Mouse (Mus musculus) intestine, embryonic 16.5 days (tissue): ENCODE results near the gene Slc39a13. TPM values are rescaled to one million over a fixed set of nuclear protein-coding genes. Genes with fewer than 3 reads are reported as not detected.

Experiments
- ATAC-seq: fragments of 200-750 bp; cut with Nextera tagmentation; 2 replicates; pipeline ENCODE4 v1.8.0; 2017; ENCODE audit warnings: moderate TSS enrichment, moderate library complexity
- H3K27ac ChIP-seq: fragments of 300-500 bp; sonication (generic); 2 replicates; pipeline ENCODE4 v1.5.1; 2014; ENCODE audit warnings: mild to moderate bottlenecking, low read length
- H3K27me3 ChIP-seq: fragments of 300-500 bp; sonication (generic); replicated peaks from 2 replicates; pipeline ENCODE4 v1.6.1; 2014; ENCODE audit warnings: low read length, control low read depth, mixed read lengths; ENCODE audit not compliant: control insufficient read depth, insufficient read depth
- H3K36me3 ChIP-seq: fragments of 300-500 bp; sonication (generic); 2 replicates; pipeline ENCODE4 v1.6.1; 2014; ENCODE audit warnings: low read length, control low read depth; ENCODE audit not compliant: control insufficient read depth, insufficient read depth
- H3K4me1 ChIP-seq: fragments of 300-500 bp; sonication (generic); 2 replicates; pipeline ENCODE4 v1.6.1; 2014; ENCODE audit warnings: low read length, control low read depth, mixed read lengths; ENCODE audit not compliant: control insufficient read depth, insufficient read depth
- H3K4me2 ChIP-seq: fragments of 300-500 bp; sonication (generic); 2 replicates; pipeline ENCODE4 v1.6.1; 2014; ENCODE audit warnings: low read depth, low read length, control low read depth
- H3K4me3 ChIP-seq: fragments of 300-500 bp; sonication (generic); 2 replicates; pipeline ENCODE4 v1.5.1; 2014; ENCODE audit warnings: mild to moderate bottlenecking, low read length
- H3K9ac ChIP-seq: fragments of 300-500 bp; sonication (generic); 2 replicates; pipeline ENCODE4 v1.6.1; 2014; ENCODE audit warnings: low read depth, low read length
- H3K9me3 ChIP-seq: fragments of 300-500 bp; sonication (generic); 2 replicates; pipeline ENCODE4 v1.6.1; 2016; ENCODE audit warnings: low read length, control low read depth; ENCODE audit not compliant: control insufficient read depth
- WGBS: fragments of 180-500 bp; shearing (Covaris S2); extraction: QIAGEN DNeasy Blood & Tissue Kit; methylation state at CpG from one replicate; pipeline ENCODE4 v1.1.7; 2014; 5-methylcytosine and 5-hydroxymethylcytosine counted together
- polyA plus RNA-seq: library from polyadenylated mRNA; unstranded; fragments of >200 nt; fragmentation: Nextera tagmentation; extraction: Ambion mirVana; gene quantifications from 2 replicates; pipeline ENCODE4 v1.2.1, GENCODE M21; 2015

Slc39a13 gene
- polyA plus RNA-seq, 1 experiment from 2014 or later = 30.2 TPM

- H3K9ac ChIP-seq = 0 out of 2 replicates have a peak overlapping the region, but pooled peaks have one; percentile 15
- no peak overlapping the region for H3K27ac ChIP-seq
These were observed 26.8 kb upstream of the Slc39a13 start for GRCm38 (mm10) chr2:91097015-91097414.

GRCm38 (mm10) chr2:91096524-91096923 is 26.3 kb upstream of the Slc39a13 start:
- Histone ChIP-seq H3K4me2 (no peak overlapping the region), H3K9ac (0 out of 2 replicates have a peak overlapping the region, but pooled peaks have one; percentile 15), H3K36me3 (no peaks in the 10 kb centered on the region), H3K27me3 (no peaks in the 10 kb centered on the region), H3K4me1 (no peaks in the 10 kb centered on the region), H3K4me3 (0 out of 2 replicates have a peak overlapping the region, but pooled peaks have one; percentile 3), H3K9me3 (no peaks in the 10 kb centered on the region), H3K27ac (no peak overlapping the region)
- ATAC-seq = no peak
- 64% methylated on average over 14 of the region's 14 CpGs for WGBS

More at GRCm38 (mm10) chr2:91097015-91097414, 26.8 kb upstream of the Slc39a13 start:
- Histone ChIP-seq H3K9me3 (no peaks in the 10 kb centered on the region), H3K4me2 (no peak overlapping the region), H3K4me3 (0 out of 2 replicates have a peak overlapping the region, but pooled peaks have one; percentile 3), H3K27me3 (no peaks in the 10 kb centered on the region), H3K36me3 (no peaks in the 10 kb centered on the region), H3K4me1 (no peaks in the 10 kb centered on the region)
- 84% methylated on average over 10 of the region's 10 CpGs for WGBS
- no peak for ATAC-seq

- WGBS = 70% methylated on average over 6 of the region's 6 CpGs
- Histone ChIP-seq H3K4me3 (no peak overlapping the region), H3K9me3 (no peaks in the 10 kb centered on the region), H3K36me3 (no peaks in the 10 kb centered on the region), H3K27me3 (no peaks in the 10 kb centered on the region), H3K4me1 (no peaks in the 10 kb centered on the region), H3K4me2 (no peak overlapping the region), H3K27ac (no peak overlapping the region), H3K9ac (no peak overlapping the region)
- ATAC-seq = no peak
These were observed 20.6 kb upstream of the Slc39a13 start for GRCm38 (mm10) chr2:91090827-91091226.

- ATAC-seq = no peak
- no peaks in the 10 kb centered on the region for H3K9me3 ChIP-seq
- 70% methylated on average over 6 of the region's 6 CpGs for WGBS
- no peak overlapping the region for H3K9ac ChIP-seq
- H3K27me3 ChIP-seq = no peaks in the 10 kb centered on the region
- no peak overlapping the region for H3K27ac ChIP-seq
- H3K4me2 ChIP-seq = no peak overlapping the region
- no peaks in the 10 kb centered on the region for H3K4me1 ChIP-seq
- no peaks in the 10 kb centered on the region for H3K36me3 ChIP-seq
- no peak overlapping the region for H3K4me3 ChIP-seq
These were observed 20.0 kb upstream of the Slc39a13 start for GRCm38 (mm10) chr2:91090208-91090607.

- 77% methylated on average over 9 of the region's 9 CpGs for WGBS
- H3K27me3 ChIP-seq = no peaks in the 10 kb centered on the region
- no peak overlapping the region for H3K27ac ChIP-seq
- H3K4me2 ChIP-seq = no peak overlapping the region
- H3K9me3 ChIP-seq = no peaks in the 10 kb centered on the region
- no peaks in the 10 kb centered on the region for H3K36me3 ChIP-seq
- H3K4me1 ChIP-seq = no peaks in the 10 kb centered on the region
- H3K9ac ChIP-seq = no peak overlapping the region
- H3K4me3 ChIP-seq = no peak overlapping the region
- no peak for ATAC-seq
These were observed 18.8 kb upstream of the Slc39a13 start for GRCm38 (mm10) chr2:91088987-91089386.

GRCm38 (mm10) chr2:91087453-91087852 is 17.2 kb upstream of the Slc39a13 start:
- H3K9me3 ChIP-seq = no peaks in the 10 kb centered on the region
- H3K4me3 ChIP-seq = no peak overlapping the region
- no peaks in the 10 kb centered on the region for H3K4me1 ChIP-seq
- H3K4me2 ChIP-seq = no peak overlapping the region
- H3K27ac ChIP-seq = no peak overlapping the region
- 79% methylated on average over 9 of the region's 9 CpGs for WGBS
- H3K27me3 ChIP-seq = no peaks in the 10 kb centered on the region
- ATAC-seq = no peak
- H3K9ac ChIP-seq = no peak overlapping the region
- no peaks in the 10 kb centered on the region for H3K36me3 ChIP-seq

GRCm38 (mm10) chr2:91086392-91087237 is 16.4 kb upstream of the Slc39a13 start:
- no peaks in the 10 kb centered on the region for H3K9me3 ChIP-seq
- no peak overlapping the region for H3K4me2 ChIP-seq
- H3K4me3 ChIP-seq = no peak overlapping the region
- no peak overlapping the region for H3K9ac ChIP-seq
- no peak for ATAC-seq
- H3K4me1 ChIP-seq = no peaks in the 10 kb centered on the region
- no peaks in the 10 kb centered on the region for H3K27me3 ChIP-seq
- H3K27ac ChIP-seq = no peak overlapping the region
- 73% methylated on average over 9 of the region's 9 CpGs for WGBS
- no peaks in the 10 kb centered on the region for H3K36me3 ChIP-seq

- H3K27me3 ChIP-seq = no peaks in the 10 kb centered on the region
- WGBS = 87% methylated on average over 14 of the region's 14 CpGs
- H3K27ac ChIP-seq = no peak overlapping the region
- no peak for ATAC-seq
- no peaks in the 10 kb centered on the region for H3K9me3 ChIP-seq
- H3K4me1 ChIP-seq = no peaks in the 10 kb centered on the region
- no peak overlapping the region for H3K4me3 ChIP-seq
- no peak overlapping the region for H3K9ac ChIP-seq
- H3K4me2 ChIP-seq = no peak overlapping the region
- H3K36me3 ChIP-seq = no peaks in the 10 kb centered on the region
These were observed 15.5 kb upstream of the Slc39a13 start for GRCm38 (mm10) chr2:91085494-91086391.

- Histone ChIP-seq H3K4me3 (no peak overlapping the region), H3K4me1 (no peaks in the 10 kb centered on the region), H3K9ac (peak overlapping the region; percentile 2; the same call in 1 of the 2 replicates), H3K27ac (peak overlapping the region; percentile 2; the same call in 1 of the 2 replicates), H3K27me3 (no peaks in the 10 kb centered on the region), H3K4me2 (no peak overlapping the region), H3K9me3 (no peaks in the 10 kb centered on the region), H3K36me3 (no peaks in the 10 kb centered on the region)
- ATAC-seq = no peak
- WGBS = 81% methylated on average over 15 of the region's 15 CpGs
These were observed 14.1 kb upstream of the Slc39a13 start for GRCm38 (mm10) chr2:91084179-91084820.
